In the genomic region with DNA sequence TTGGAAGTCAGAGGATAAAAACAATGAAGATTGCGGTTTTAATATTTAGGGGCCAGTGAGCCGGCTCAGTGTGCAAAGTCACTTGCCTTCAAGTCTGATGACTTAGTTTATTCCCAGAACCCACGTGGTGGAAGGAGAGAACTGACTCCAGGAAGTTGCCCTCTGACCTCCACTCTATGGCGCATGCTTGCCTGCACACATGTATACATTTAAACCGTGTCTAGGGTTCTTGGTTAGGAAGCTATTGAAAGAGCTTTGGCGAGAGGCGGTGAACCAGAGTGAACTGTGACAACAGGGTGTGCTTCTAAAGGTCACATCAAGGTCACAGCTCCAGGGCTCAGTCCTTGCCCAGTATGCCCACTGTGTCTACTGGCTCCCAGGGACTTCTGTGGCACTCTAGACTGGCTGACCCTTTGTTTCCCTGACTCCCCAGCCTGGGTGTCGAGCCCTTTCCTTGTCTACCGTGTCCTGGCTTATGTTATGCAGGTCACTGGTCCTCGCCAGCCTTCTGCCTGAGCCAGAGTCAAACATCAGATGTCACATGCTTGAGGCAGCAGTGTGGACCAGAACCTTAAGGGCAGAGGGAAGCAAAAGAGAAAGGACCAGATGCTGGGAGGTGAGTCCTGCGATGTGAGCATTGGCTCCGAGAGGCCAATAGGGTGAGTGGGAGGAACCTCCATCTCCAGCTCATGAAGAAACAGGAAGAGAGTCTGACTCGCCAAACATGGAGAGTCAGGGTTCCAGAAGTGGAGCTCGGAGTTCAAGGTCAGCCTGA, we compare ENCODE assay signal across 17 mouse cellular contexts. TPM values are rescaled to one million over a fixed set of nuclear protein-coding genes. Genes with fewer than 3 reads are reported as not detected.
DNase-seq lines count a peak whose midpoint lies in the region; ATAC-seq and TF ChIP-seq lines count a peak whose summit lies in the region.
"Had no signal": no experiment of that assay in that cellular context is flagged by ENCODE, and none has a peak within 500 bp of the region (broad histone marks: within the 10 kb centered on the region; RNA-seq: fewer than 3 reads in every experiment).

No protein-coding gene starts in this region.

- no peak overlapping the region for H3K9ac ChIP-seq in embryonic facial prominence, embryonic 11.5 days (replicated peaks; ENCODE audit: low read length)
- H3K9ac ChIP-seq: hindbrain, embryonic 12.5 days; neural tube, embryonic 15.5 days had no signal

- ATAC-seq in embryonic facial prominence, embryonic 11.5 days (replicated peaks; ENCODE audit: insufficient number of reproducible peaks, low FRiP score, low TSS enrichment, low read depth): no peak
- ATAC-seq: forebrain, embryonic 14.5 days had no signal

- H3K4me2 ChIP-seq in embryonic facial prominence, embryonic 11.5 days (ENCODE audit: low read depth, low read length): no peak overlapping the region
- H3K4me2 ChIP-seq: hindbrain, embryonic 12.5 days had no signal

- DNase-seq in kidney, adult 9 months: peak; percentile 49
- no peak for DNase-seq in kidney, postnatal 10 days
- DNase-seq in spleen, adult 2 months (ENCODE audit: low read depth in 1 of 2, low spot score in 2 of 2): no peak
- DNase-seq in spleen, postnatal 10 days (ENCODE audit: low spot score in 2 of 2): no peak
- peak; percentile 50 for DNase-seq in embryonic facial prominence, embryonic 11.5 days (ENCODE audit: low spot score)
- no peak for DNase-seq in layer of hippocampus, adult 2 months (ENCODE audit: low spot score in 2 of 2)
- DNase-seq in thymus, postnatal 0 days (ENCODE audit: low spot score): no peak
- DNase-seq: cerebellum, postnatal 36 days had no signal

- H3K27ac ChIP-seq in spleen, adult 2 months (ENCODE audit: insufficient read depth, low read length): peak overlapping the region; percentile 11
- no peak overlapping the region for H3K27ac ChIP-seq in embryonic facial prominence, embryonic 11.5 days (replicated peaks; ENCODE audit: low read depth, low read length)
- H3K27ac ChIP-seq in layer of hippocampus, adult 2 months: no peak overlapping the region
- H3K27ac ChIP-seq: hindbrain, embryonic 12.5 days; neural tube, embryonic 15.5 days had no signal

- peaks cover 5% of the 10 kb centered on the region; the same call in 1 of the 2 replicates for H3K4me1 ChIP-seq in spleen, adult 2 months (ENCODE audit: control insufficient read depth, insufficient read depth, insufficient read length)
- H3K4me1 ChIP-seq in embryonic facial prominence, embryonic 11.5 days (ENCODE audit: control insufficient read depth, insufficient read depth, low read length): peaks cover 2% of the 10 kb centered on the region; the same call in 1 of the 2 replicates

- no peaks in the 10 kb centered on the region for H3K9me3 ChIP-seq in embryonic facial prominence, embryonic 11.5 days (replicated peaks; ENCODE audit: control insufficient read depth, low read length)
- H3K9me3 ChIP-seq: hindbrain, embryonic 12.5 days; neural tube, embryonic 15.5 days had no signal

- H3K36me3 ChIP-seq in spleen, adult 2 months (ENCODE audit: control insufficient read depth, insufficient read depth, low read length): no peaks in the 10 kb centered on the region
- H3K36me3 ChIP-seq in embryonic facial prominence, embryonic 11.5 days (replicated peaks; ENCODE audit: control insufficient read depth, insufficient read depth, low read depth, low read length): no peaks in the 10 kb centered on the region
- H3K36me3 ChIP-seq: hindbrain, embryonic 12.5 days; neural tube, embryonic 15.5 days had no signal

- 68% methylated on average over 14 of the region's 14 CpGs for WGBS in spleen, adult 2 months
- WGBS in embryonic facial prominence, embryonic 11.5 days: 47% methylated on average over 14 of the region's 14 CpGs

- H3K4me3 ChIP-seq in spleen, adult 2 months (ENCODE audit: extremely low read depth, insufficient read depth, insufficient read length): no peak overlapping the region
- H3K4me3 ChIP-seq in embryonic facial prominence, embryonic 11.5 days (ENCODE audit: low read depth, low read length): no peak overlapping the region
- H3K4me3 ChIP-seq in layer of hippocampus, adult 2 months: no peak overlapping the region
- H3K4me3 ChIP-seq: hindbrain, embryonic 12.5 days; neural tube, embryonic 15.5 days had no signal

- no peak for TF ChIP-seq POLR2A in spleen, adult 2 months (IDR thresholded peaks at IDR 0.05; ENCODE audit: low read depth, low read length)

- H3K27me3 ChIP-seq in spleen, adult 2 months (ENCODE audit: control insufficient read depth, insufficient read depth, low read length): no peaks in the 10 kb centered on the region
- H3K27me3 ChIP-seq in embryonic facial prominence, embryonic 11.5 days (ENCODE audit: control insufficient read depth, insufficient read depth, low read length): peaks cover 8% of the 10 kb centered on the region; the same call in 1 of the 2 replicates

- no peak for TF ChIP-seq CTCF in spleen, adult 2 months (IDR thresholded peaks at IDR 0.05; ENCODE audit: extremely low read depth, insufficient read depth, insufficient read length, insufficient replicate concordance)
- TF ChIP-seq CTCF in layer of hippocampus, adult 2 months (conservative IDR thresholded peaks at IDR 0.05): no peak

RNA-seq across cellular contexts. Expression of gene Qprt, which starts 3.2 kb away (rescaled TPM):
- polyA plus RNA-seq in spleen, adult 2 months (2012; rRNA removed): 5.5 and 5.8 TPM in 2 replicates
- polyA plus RNA-seq in embryonic facial prominence, embryonic 11.5 days (2014; fragmentation: Nextera tagmentation; extraction: Ambion mirVana): 2.5 and 3.0 TPM in 2 replicates
- total RNA-seq in layer of hippocampus, adult 2 months (2021): not detected
- polyA plus RNA-seq in thymus, postnatal 0 days (2015; fragmentation: Nextera tagmentation; extraction: Ambion mirVana): 0.99 and 1.4 TPM in 2 replicates

RNA-seq across cellular contexts. Expression of gene Spn, which starts 18.8 kb away (rescaled TPM):
- 54.6 and 56.6 TPM in 2 replicates for polyA plus RNA-seq in spleen, adult 2 months (2012; rRNA removed)
- polyA plus RNA-seq in embryonic facial prominence, embryonic 11.5 days (2014; fragmentation: Nextera tagmentation; extraction: Ambion mirVana): not detected in 2 replicates
- under 1 TPM; 0.64 to 0.72 TPM for total RNA-seq in layer of hippocampus, adult 2 months (2021)
- 26.6 and 26.7 TPM in 2 replicates for polyA plus RNA-seq in thymus, postnatal 0 days (2015; fragmentation: Nextera tagmentation; extraction: Ambion mirVana)
- polyA plus RNA-seq: forebrain, embryonic 14.5 days; hindbrain, embryonic 12.5 days had no signal

RNA-seq across cellular contexts. Expression of gene AI467606, which starts 27.7 kb away (rescaled TPM):
- 135 and 221 TPM in 2 replicates for polyA plus RNA-seq in spleen, adult 2 months (2012; rRNA removed)
- 1.0 and 1.1 TPM in 2 replicates for polyA plus RNA-seq in embryonic facial prominence, embryonic 11.5 days (2014; fragmentation: Nextera tagmentation; extraction: Ambion mirVana)
- 1 to 10 TPM; 1.0 to 2.0 TPM for total RNA-seq in layer of hippocampus, adult 2 months (2021)
- polyA plus RNA-seq in thymus, postnatal 0 days (2015; fragmentation: Nextera tagmentation; extraction: Ambion mirVana): 154 and 165 TPM in 2 replicates

RNA-seq across cellular contexts. Expression of gene Zg16, which starts 31.7 kb away (rescaled TPM):
- 1,018 and 1,065 TPM in 2 replicates for polyA plus RNA-seq in spleen, adult 2 months (2012; rRNA removed)
- polyA plus RNA-seq in embryonic facial prominence, embryonic 11.5 days (2014; fragmentation: Nextera tagmentation; extraction: Ambion mirVana): not detected in 2 replicates
- not detected for total RNA-seq in layer of hippocampus, adult 2 months (2021)
- polyA plus RNA-seq in thymus, postnatal 0 days (2015; fragmentation: Nextera tagmentation; extraction: Ambion mirVana): 2.4 and 2.7 TPM in 2 replicates
- total RNA-seq: adrenal gland, postnatal 36 days; layer of hippocampus, postnatal 25 days had no signal
- polyA plus RNA-seq: forebrain, embryonic 14.5 days; heart, embryonic 14.5 days; hindbrain, embryonic 12.5 days; limb, embryonic 11.5 days; lung, embryonic 16.5 days; neural tube, embryonic 15.5 days; stomach, embryonic 14.5 days had no signal

Comparison
In these comparisons a context has a peak if more than half of its experiments do, and no peak if none do; other contexts are left out.
1. DNase-seq: peak in kidney, adult 9 months (single experiment) and embryonic facial prominence, embryonic 11.5 days (single experiment); none in kidney, postnatal 10 days (single experiment), spleen, adult 2 months (0 of 2), spleen, postnatal 10 days (0 of 2), layer of hippocampus, adult 2 months (0 of 2) and thymus, postnatal 0 days (single experiment).
2. RNA of gene Spn, which starts 18.8 kb away (polyA plus RNA-seq): 54.6 to 56.6 TPM in spleen, adult 2 months and 26.6 to 26.7 TPM in thymus, postnatal 0 days; not detected in embryonic facial prominence, embryonic 11.5 days; every median in the first group is over 10 times any median in the second.
3. RNA of gene AI467606, which starts 27.7 kb away (polyA plus RNA-seq): 154 to 165 TPM in thymus, postnatal 0 days and 135 to 221 TPM in spleen, adult 2 months; 1.0 to 1.1 TPM in embryonic facial prominence, embryonic 11.5 days; every median in the first group is over 10 times any median in the second.